Mouse (Mus musculus) heart, adult 2 months (tissue): Measurements from ENCODE around the gene Kctd5. TPM values are rescaled to one million over a fixed set of nuclear protein-coding genes. Genes with fewer than 3 reads are reported as not detected.

Experiments
- DNase-seq, 2 experiments: peaks; one replicate each; pipeline ENCODE4 v3.0.0; 2021
- H3K27ac ChIP-seq: fragments of 200-600 bp; 2 replicates; pipeline ENCODE4 v1.8.1; 2022
- H3K27me3 ChIP-seq: fragments of 200-500 bp; 2 replicates; pipeline ENCODE4 v1.6.1; 2012; ENCODE audit warnings: mild to moderate bottlenecking, low read length, inconsistent platforms, mixed read lengths; ENCODE audit not compliant: control insufficient read depth, insufficient read depth
- H3K36me3 ChIP-seq: fragments of 200-500 bp; 2 replicates; pipeline ENCODE4 v1.6.1; 2012; ENCODE audit warnings: low read length, inconsistent platforms; ENCODE audit not compliant: control insufficient read depth, insufficient read depth
- H3K4me1 ChIP-seq: fragments of 200-500 bp; 2 replicates; pipeline ENCODE4 v1.6.1; 2011; ENCODE audit warnings: low read length; ENCODE audit not compliant: control insufficient read depth, insufficient read depth
- H3K4me3 ChIP-seq: fragments of 200-600 bp; 2 replicates; pipeline ENCODE4 v1.8.1; 2022
- H3K79me2 ChIP-seq: fragments of 200-500 bp; replicated peaks from 2 replicates; pipeline ENCODE4 v1.6.1; 2012; ENCODE audit warnings: mild to moderate bottlenecking, inconsistent platforms, low read length, moderate library complexity, mixed read lengths; ENCODE audit not compliant: control insufficient read depth, insufficient read depth
- H3K9ac ChIP-seq: fragments of 200-500 bp; 2 replicates; pipeline ENCODE4 v1.6.1; 2012; ENCODE audit warnings: low read depth, mild to moderate bottlenecking, control low read depth, inconsistent platforms, low read length, mixed read lengths
- CTCF ChIP-seq: fragments of 200-600 bp; IDR thresholded peaks from 2 replicates; pipeline ENCODE4 v1.8.1; 2022; ENCODE audit warnings: antibody characterized with exemption, mild to moderate bottlenecking, moderate library complexity
- EP300 ChIP-seq: fragments of 200-500 bp; IDR thresholded peaks from 2 replicates; pipeline ENCODE4 v1.6.1; 2011; ENCODE audit warnings: low read depth, low read length, control low read depth; ENCODE audit not compliant: insufficient read depth
- POLR2A ChIP-seq: fragments of 200-500 bp; IDR thresholded peaks from 2 replicates; pipeline ENCODE4 v1.6.1; 2011; ENCODE audit warnings: mild to moderate bottlenecking, low read depth, low read length, control low read depth; ENCODE audit not compliant: insufficient read depth
- WGBS: fragments of 180-500 bp; shearing (Covaris S2); methylation state at CpG from one replicate; pipeline ENCODE4 v1.1.7; 2018; 5-methylcytosine and 5-hydroxymethylcytosine counted together
- intact Hi-C: fragments of 180-260 bp; cut with DNase I; formaldehyde crosslinking; loops from one replicate; pipeline ENCODE4 v1.15.1; 2025
- microRNA-seq, 2 experiments: library from miRNA; unstranded; fragments of <30 nt; microRNA quantifications; one replicate each; pipeline ENCODE4 v1.2.0; 2021
- polyA plus RNA-seq: library from polyadenylated mRNA; depleted of rRNA; stranded (reverse); fragments of >200 nt; gene quantifications from 2 replicates; pipeline ENCODE4 v1.2.3, GENCODE M21; 2012; rRNA removed
- total RNA-seq, 2 experiments: library from RNA; stranded (reverse); gene quantifications; 2 replicates each; pipeline ENCODE4 v1.2.3; 2021

Kctd5 gene
- total and polyA plus RNA-seq, 3 experiments, result 8.4 to 9.8 (median 9.1) TPM

- no peak overlapping the region for H3K9ac ChIP-seq
- 93% methylated on average over 3 of the region's 3 CpGs for WGBS
Observed at GRCm38 (mm10) chr17:24005049-24005448, 68.2 kb downstream of the Kctd5 start.

GRCm38 (mm10) chr17:24004071-24004665 is 69.1 kb downstream of the Kctd5 start:
- Histone ChIP-seq H3K36me3 (no peaks in the 10 kb centered on the region), H3K79me2 (no peaks in the 10 kb centered on the region), H3K4me1 (no peaks in the 10 kb centered on the region), H3K9ac (no peak overlapping the region), H3K27me3 (no peaks in the 10 kb centered on the region), H3K4me3 (no peak overlapping the region), H3K27ac (no peak overlapping the region)
- WGBS, result 82% methylated on average over 14 of the region's 14 CpGs
- no peak for DNase-seq
- intact Hi-C loops, result no loop called here
- no peak for TF ChIP-seq CTCF
- no peak for TF ChIP-seq EP300
- no peak for TF ChIP-seq POLR2A

More at GRCm38 (mm10) chr17:24005049-24005448, 68.2 kb downstream of the Kctd5 start:
- no peaks in the 10 kb centered on the region for H3K36me3 ChIP-seq
- H3K27ac ChIP-seq, result no peak overlapping the region
- intact Hi-C loops, result no loop called here
- H3K27me3 ChIP-seq, result no peaks in the 10 kb centered on the region
- TF ChIP-seq EP300 (no peak), CTCF (no peak), POLR2A (no peak)
- no peak overlapping the region for H3K4me3 ChIP-seq
- no peaks in the 10 kb centered on the region for H3K79me2 ChIP-seq
- no peak for DNase-seq
- no peaks in the 10 kb centered on the region for H3K4me1 ChIP-seq

- H3K36me3 ChIP-seq, result no peaks in the 10 kb centered on the region
- H3K4me1 ChIP-seq, result no peaks in the 10 kb centered on the region
- H3K9ac ChIP-seq, result no peak overlapping the region
- no peaks in the 10 kb centered on the region for H3K27me3 ChIP-seq
- H3K79me2 ChIP-seq, result no peaks in the 10 kb centered on the region
- 22% methylated on average over 5 of the region's 5 CpGs for WGBS
- TF ChIP-seq POLR2A (no peak), EP300 (0 out of 2 replicates have a peak, but pooled peaks have one; percentile 41)
- intact Hi-C loops, result no loop called here
- H3K4me3 ChIP-seq, result no peak overlapping the region
- no peak overlapping the region for H3K27ac ChIP-seq
- DNase-seq, result peak; percentile 70 to 82
Observed at GRCm38 (mm10) chr17:24000404-24000803, 72.9 kb downstream of the Kctd5 start.

GRCm38 (mm10) chr17:23998383-23998782 is 74.9 kb downstream of the Kctd5 start:
- 53% methylated on average over 6 of the region's 6 CpGs for WGBS
- H3K9ac ChIP-seq, result no peak overlapping the region
- H3K79me2 ChIP-seq, result no peaks in the 10 kb centered on the region
- DNase-seq, result no peak
- TF ChIP-seq CTCF (no peak), POLR2A (no peak), EP300 (no peak)
- H3K27me3 ChIP-seq, result no peaks in the 10 kb centered on the region
- intact Hi-C loops, result no loop called here
- no peaks in the 10 kb centered on the region for H3K4me1 ChIP-seq
- H3K4me3 ChIP-seq, result no peak overlapping the region
- no peak overlapping the region for H3K27ac ChIP-seq
- no peaks in the 10 kb centered on the region for H3K36me3 ChIP-seq

- intact Hi-C loops, result no loop called here
- no peak within 1 kb of the TSS for H3K4me3 ChIP-seq
- no peak within 1 kb of the TSS for H3K9ac ChIP-seq
- H3K27me3 ChIP-seq, result no peaks in the 10 kb centered on the region
- no peak for DNase-seq
- no peaks in the 10 kb centered on the region for H3K4me1 ChIP-seq
- H3K27ac ChIP-seq, result no peak within 1 kb of the TSS
- H3K79me2 ChIP-seq, result no peaks in the 10 kb centered on the region
- 71% methylated on average over 2 of the region's 2 CpGs for WGBS
- no peak for TF ChIP-seq POLR2A
- TF ChIP-seq EP300, result no peak
- no peak for TF ChIP-seq CTCF
- no peaks in the 10 kb centered on the region for H3K36me3 ChIP-seq
Observed at GRCm38 (mm10) chr17:23997901-23998300, 75.4 kb downstream of the Kctd5 start, which contains the start of gene Prss22. Gene Prss22, minus strand, starts transcription at chr17:23998100.

Small RNA genes lying within 50 kb of the gene (microRNA-seq; reads per million reads assigned to microRNA genes)
- gene Gm27700, result 0 reads per million in 2 experiments

Other genes with a start within 250 kb of the Kctd5 start
- gene Elob, start 244.3 kb downstream of the Kctd5 start, total RNA-seq, result 100 to 1,000 TPM; 325 to 371 TPM
- 384 and 511 TPM in 2 replicates for gene Elob, start 244.3 kb downstream of the Kctd5 start, polyA plus RNA-seq
- gene Prss33, start 237.4 kb downstream of the Kctd5 start, total RNA-seq, result not detected
- gene Prss33, start 237.4 kb downstream of the Kctd5 start, polyA plus RNA-seq, result not detected in 2 replicates
- gene Prss32, start 229.6 kb downstream of the Kctd5 start, total RNA-seq, result not detected
- 0.16 TPM in 1 of 2 replicates, not detected in the other for gene Prss32, start 229.6 kb downstream of the Kctd5 start, polyA plus RNA-seq
- under 1 TPM in 1 of 2 experiments, not detected in 1; 0.29 TPM for gene Prss41, start 229.3 kb downstream of the Kctd5 start, total RNA-seq
- gene Prss41, start 229.3 kb downstream of the Kctd5 start, polyA plus RNA-seq, result not detected in 2 replicates
- not detected for gene Prss21, start 205.4 kb downstream of the Kctd5 start, total RNA-seq
- gene Prss21, start 205.4 kb downstream of the Kctd5 start, polyA plus RNA-seq, result not detected in 2 replicates
- not detected for gene Dcpp1, start 192.6 kb downstream of the Kctd5 start, total RNA-seq
- gene Dcpp1, start 192.6 kb downstream of the Kctd5 start, polyA plus RNA-seq, result not detected in 2 replicates
- not detected for gene Dcpp2, start 192.6 kb downstream of the Kctd5 start, total RNA-seq
- not detected in 2 replicates for gene Dcpp2, start 192.6 kb downstream of the Kctd5 start, polyA plus RNA-seq
- not detected for gene Dcpp3, start 156.0 kb downstream of the Kctd5 start, total RNA-seq
- not detected in 2 replicates for gene Dcpp3, start 156.0 kb downstream of the Kctd5 start, polyA plus RNA-seq
- gene Sbp, start 131.8 kb downstream of the Kctd5 start, total RNA-seq, result not detected
- not detected in 2 replicates for gene Sbp, start 131.8 kb downstream of the Kctd5 start, polyA plus RNA-seq
- not detected for gene Sbpl, start 118.2 kb downstream of the Kctd5 start, total RNA-seq
- not detected in 2 replicates for gene Sbpl, start 118.2 kb downstream of the Kctd5 start, polyA plus RNA-seq
- not detected for gene Prss30, start 92.9 kb downstream of the Kctd5 start, total RNA-seq
- gene Prss30, start 92.9 kb downstream of the Kctd5 start, polyA plus RNA-seq, result 0.12 TPM in 2 replicates
- gene Prss22, start 75.4 kb downstream of the Kctd5 start, total RNA-seq, result not detected
- not detected in 2 replicates for gene Prss22, start 75.4 kb downstream of the Kctd5 start, polyA plus RNA-seq
- gene Prss27, start 35.3 kb downstream of the Kctd5 start, total RNA-seq, result not detected
- not detected in 2 replicates for gene Prss27, start 35.3 kb downstream of the Kctd5 start, polyA plus RNA-seq
- gene Pdpk1, start 77.4 kb upstream of the Kctd5 start, total RNA-seq, result 10 to 100 TPM; 42.5 to 49.1 TPM
- gene Pdpk1, start 77.4 kb upstream of the Kctd5 start, polyA plus RNA-seq, result 10.4 and 20.6 TPM in 2 replicates
- gene Amdhd2, start 90.3 kb upstream of the Kctd5 start, total RNA-seq, result 10 to 100 TPM in 1 of 2 experiments, 1 to 10 TPM in 1; 9.0 to 10.2 TPM
- gene Amdhd2, start 90.3 kb upstream of the Kctd5 start, polyA plus RNA-seq, result 11.5 and 17.7 TPM in 2 replicates
- gene Atp6v0c, start 96.2 kb upstream of the Kctd5 start, total RNA-seq, result 100 to 1,000 TPM; 219 to 255 TPM
- 732 and 788 TPM in 2 replicates for gene Atp6v0c, start 96.2 kb upstream of the Kctd5 start, polyA plus RNA-seq
- gene Tbc1d24, start 132.1 kb upstream of the Kctd5 start, total RNA-seq, result 10 to 100 TPM; 10.3 to 11.0 TPM
- 11.3 and 29.1 TPM in 2 replicates for gene Tbc1d24, start 132.1 kb upstream of the Kctd5 start, polyA plus RNA-seq
- gene Ntn3, start 136.0 kb upstream of the Kctd5 start, total RNA-seq, result 1 to 10 TPM in 1 of 2 experiments, under 1 TPM in 1; 0.97 to 1.0 TPM
- gene Ntn3, start 136.0 kb upstream of the Kctd5 start, polyA plus RNA-seq, result 0.64 and 1.1 TPM in 2 replicates
- gene Tedc2, start 147.4 kb upstream of the Kctd5 start, total RNA-seq, result 1 to 10 TPM; 2.0 TPM
- gene Tedc2, start 147.4 kb upstream of the Kctd5 start, polyA plus RNA-seq, result 3.8 and 5.2 TPM in 2 replicates
- gene Ccnf, start 178.0 kb upstream of the Kctd5 start, total RNA-seq, result under 1 TPM; 0.57 to 0.59 TPM
- gene Ccnf, start 178.0 kb upstream of the Kctd5 start, polyA plus RNA-seq, result 0.44 and 0.49 TPM in 2 replicates